Mouse (Mus musculus): Measurements from ENCODE around the gene Lonrf3.

Gene Lonrf3

GRCm38 (mm10) chrX:36328271-36329039, at the start of gene Lonrf3:
Gene Lonrf3 (plus strand): TSS chrX:36328353.
- peak; percentile 40 to 52 for DNase-seq

- no peak for DNase-seq
Measured at GRCm38 (mm10) chrX:36278750-36279149, 49.4 kb upstream of the Lonrf3 start.

DNA sequence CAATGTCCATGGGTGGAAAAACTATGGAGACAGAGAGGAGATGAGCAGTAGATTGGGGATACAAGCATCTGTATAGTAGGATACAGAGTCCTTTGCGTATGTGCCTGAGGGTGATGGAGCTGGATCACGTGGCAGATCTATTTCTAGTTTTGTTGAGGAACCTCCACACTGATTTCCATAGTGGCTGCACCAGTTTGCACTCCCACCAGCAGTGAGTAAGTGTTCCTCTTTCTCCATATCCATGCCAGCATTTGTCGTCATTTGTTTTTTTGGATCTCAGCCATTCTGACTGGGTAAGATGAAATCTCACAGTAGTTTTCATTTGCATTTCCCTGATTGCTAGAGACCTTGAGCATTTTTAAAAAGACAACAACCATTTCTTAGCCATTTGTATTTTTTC, 16.7 kb upstream of the Lonrf3 start:
- DNase-seq: no peak

GRCm38 (mm10) chrX:36327491-36328255, 480 bp upstream of the Lonrf3 start:
- peak; percentile 18 to 33 for DNase-seq

DNA sequence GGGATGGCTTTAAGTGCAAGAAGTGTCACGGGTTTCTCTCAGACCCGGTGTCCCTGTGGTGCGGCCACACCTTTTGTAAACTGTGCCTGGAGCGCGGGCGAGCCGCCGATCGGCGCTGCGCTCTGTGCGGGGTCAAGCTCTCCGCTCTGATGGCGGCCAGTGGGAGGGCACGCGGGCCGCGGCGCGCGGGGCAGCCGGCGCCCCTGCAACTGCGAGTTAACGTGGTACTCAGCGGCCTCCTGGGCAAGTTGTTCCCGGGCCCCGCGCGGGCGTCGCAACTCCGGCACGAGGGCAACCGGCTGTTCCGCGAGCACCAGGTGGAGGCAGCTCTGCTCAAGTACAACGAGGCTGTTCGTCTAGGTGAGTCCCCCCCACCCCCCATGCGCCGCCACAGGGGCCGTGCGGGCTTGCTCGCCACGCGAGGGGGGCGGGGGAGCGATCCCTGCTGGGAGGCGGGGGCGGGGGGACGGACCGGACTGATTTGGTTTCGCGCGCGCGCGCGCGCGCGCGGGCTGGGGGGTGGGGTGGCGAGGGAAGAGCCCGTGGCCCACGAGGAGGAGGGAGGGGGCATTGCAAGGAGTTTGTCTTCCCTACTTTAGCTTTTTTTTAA, 992 bp downstream of the Lonrf3 start:
- DNase-seq: peak; percentile 14 to 32

- DNase-seq: peak; percentile 5 to 16
Measured at GRCm38 (mm10) chrX:36329849-36330411, 1.8 kb downstream of the Lonrf3 start.

- DNase-seq: no peak
Measured at GRCm38 (mm10) chrX:36352446-36352845, 24.3 kb downstream of the Lonrf3 start.

GRCm38 (mm10) chrX:36385340-36385739, 57.2 kb downstream of the Lonrf3 start:
- DNase-seq: no peak

DNA sequence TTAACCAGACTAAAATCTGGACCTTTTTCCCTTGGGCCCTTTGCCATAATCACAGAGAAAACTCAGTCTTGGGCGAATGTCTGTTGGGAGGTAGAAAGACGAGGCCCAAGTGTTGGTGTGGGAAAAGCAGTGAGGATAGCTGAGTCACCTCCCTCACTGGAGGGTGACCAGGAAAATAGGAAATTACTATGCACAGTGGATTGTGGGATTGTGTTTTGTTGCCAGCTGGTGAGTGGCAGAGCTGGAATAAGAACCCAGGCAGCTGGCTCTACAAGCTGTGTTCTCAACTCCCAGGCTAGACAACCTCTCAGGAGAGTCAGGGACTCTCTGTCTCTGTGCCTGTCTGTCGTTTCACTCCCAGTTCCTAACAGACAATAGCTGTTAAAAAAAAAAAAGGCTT, 61.8 kb downstream of the Lonrf3 start:
- DNase-seq: no peak

DNA sequence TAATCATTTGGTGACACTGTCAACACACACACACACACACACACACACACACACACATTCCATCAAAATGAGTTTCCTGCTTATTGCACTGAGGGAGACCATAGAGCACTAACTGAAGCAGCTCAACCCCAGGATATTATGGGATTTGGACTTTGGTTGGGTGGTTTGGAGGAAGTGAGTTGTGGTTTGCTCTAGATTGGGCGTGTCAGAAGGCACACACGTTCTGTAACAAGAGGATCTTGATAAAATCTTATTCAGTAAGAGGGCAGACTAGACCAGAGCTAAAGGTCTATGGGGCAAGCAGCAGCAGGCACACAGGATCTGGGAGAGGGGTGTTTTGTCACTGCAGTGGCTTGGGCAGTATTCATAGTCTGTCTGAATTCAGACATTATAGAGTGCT, 62.4 kb downstream of the Lonrf3 start:
- no peak for DNase-seq

GRCm38 (mm10) chrX:36392672-36393071, 64.5 kb downstream of the Lonrf3 start:
- no peak for DNase-seq

GRCm38 (mm10) chrX:36393279-36393678, 65.1 kb downstream of the Lonrf3 start:
- no peak for DNase-seq

DNA sequence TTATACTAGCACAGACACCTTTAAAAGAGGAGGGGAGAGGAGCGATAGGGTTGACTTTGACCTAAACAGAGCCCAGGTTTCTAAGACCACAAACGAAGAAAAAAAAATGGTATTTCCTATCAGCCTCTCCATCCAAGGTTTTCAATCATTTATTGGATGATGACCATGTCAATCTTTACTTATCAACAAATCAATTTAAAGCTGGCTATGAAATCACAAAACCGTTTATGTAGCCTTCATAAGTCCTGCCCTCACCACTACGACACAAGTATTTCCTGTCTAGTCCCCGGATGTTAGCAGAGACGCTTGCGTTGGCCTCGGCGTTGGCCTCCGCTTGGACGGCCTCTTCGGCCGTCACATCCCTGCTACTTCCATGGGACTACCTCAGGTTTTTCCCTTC, 72.8 kb downstream of the Lonrf3 start, which contains the start of gene Gm6268:
Gene Gm6268, plus strand, starts transcription at position 301 of the 400 bp plus-strand sequence.
- no peak for DNase-seq

- peak; percentile 29 for DNase-seq
Measured at GRCm38 (mm10) chrX:36402316-36402715, 74.2 kb downstream of the Lonrf3 start.

Measured in thymus, postnatal 36 days (tissue).